Comparison of ENCODE assay signal across 8 mouse cellular contexts in genomic region chr2:32846101-32846804, GRCm38 (mm10). TPM values are rescaled to one million over a fixed set of nuclear protein-coding genes. Genes with fewer than 3 reads are reported as not detected.
DNase-seq lines count a peak whose midpoint lies in the region; ATAC-seq lines count a peak whose summit lies in the region.

No protein-coding gene starts in this region.

- H3K27me3 ChIP-seq in forebrain, embryonic 13.5 days = 0 out of 2 replicates have a peak, but pooled peaks cover 4% of the 10 kb centered on the region
- no peaks in the 10 kb centered on the region for H3K27me3 ChIP-seq in neural tube, embryonic 14.5 days (ENCODE audit: control insufficient read depth, insufficient read depth, low read length)

- H3K4me1 ChIP-seq in forebrain, embryonic 13.5 days = peaks cover 16% of the 10 kb centered on the region
- peaks cover 6% of the 10 kb centered on the region; the same call in 1 of the 2 replicates for H3K4me1 ChIP-seq in neural tube, embryonic 14.5 days (ENCODE audit: control insufficient read depth, insufficient read depth, low read length)

- ATAC-seq in cerebellum, adult (ENCODE audit: insufficient number of reproducible peaks, low FRiP score, low TSS enrichment) = peak; percentile 70
- peak; percentile 62 for ATAC-seq in forebrain, embryonic 13.5 days
- peak; percentile 57 for ATAC-seq in neural tube, embryonic 14.5 days (ENCODE audit: low read depth)

- WGBS in forebrain, embryonic 13.5 days = under 1% methylated on average over 28 of the region's 33 CpGs
- under 1% methylated on average over 33 of the region's 33 CpGs for WGBS in neural tube, embryonic 14.5 days

- H3K4me3 ChIP-seq in forebrain, embryonic 13.5 days = peak overlapping the region; percentile 85
- peak overlapping the region; percentile 86 for H3K4me3 ChIP-seq in neural tube, embryonic 14.5 days (ENCODE audit: low read depth, low read length)

- H3K9ac ChIP-seq in forebrain, embryonic 13.5 days = peak overlapping the region; percentile 86
- peak overlapping the region; percentile 92 for H3K9ac ChIP-seq in neural tube, embryonic 14.5 days (replicated peaks; ENCODE audit: low read depth, low read length)

- peak; percentile 34 for DNase-seq in MEL-GATA-1-ER (ENCODE audit: extremely low read depth, low read depth)
- peak; percentile 80 to 82 for DNase-seq in heart, postnatal 10 days
- DNase-seq in kidney, postnatal 36 days = peak; percentile 44 to 66
- peak; percentile 55 to 71 for DNase-seq in lung, adult 18-20 months
- peak; percentile 23 to 41 for DNase-seq in thymus, postnatal 36 days

- intact Hi-C loops in heart, postnatal 10 days (cut with DNase I) = no loop called here

- H3K27ac ChIP-seq in forebrain, embryonic 13.5 days = peak overlapping the region; percentile 89
- H3K27ac ChIP-seq in neural tube, embryonic 14.5 days (ENCODE audit: low read depth, low read length) = peak overlapping the region; percentile 91

- peak overlapping the region; percentile 94 for H3K4me2 ChIP-seq in forebrain, embryonic 13.5 days
- H3K4me2 ChIP-seq in neural tube, embryonic 14.5 days (ENCODE audit: low read depth, low read length) = peak overlapping the region; percentile 69

- no peaks in the 10 kb centered on the region for H3K9me3 ChIP-seq in forebrain, embryonic 13.5 days (replicated peaks)
- no peaks in the 10 kb centered on the region for H3K9me3 ChIP-seq in neural tube, embryonic 14.5 days (ENCODE audit: control insufficient read depth, low read length)

- peaks cover 2% of the 10 kb centered on the region; the same call in 1 of the 2 replicates for H3K36me3 ChIP-seq in forebrain, embryonic 13.5 days (ENCODE audit: poor library complexity, severe bottlenecking)
- H3K36me3 ChIP-seq in neural tube, embryonic 14.5 days (ENCODE audit: control insufficient read depth, insufficient read depth, low read length) = no peaks in the 10 kb centered on the region; the same call in 1 of the 2 replicates

RNA-seq across cellular contexts. Expression of gene Stxbp1, which starts 0.8 kb away (rescaled TPM):
- 97.5 and 109 TPM in 2 replicates for polyA plus RNA-seq in forebrain, embryonic 13.5 days (2015; fragmentation: Nextera tagmentation; extraction: Ambion mirVana)
- total RNA-seq in heart, postnatal 10 days (2021) = 10 to 100 TPM; 25.4 to 25.7 TPM
- 290 and 312 TPM in 2 replicates for polyA plus RNA-seq in neural tube, embryonic 14.5 days (2014; fragmentation: Nextera tagmentation; extraction: Ambion mirVana)

RNA-seq across cellular contexts. Expression of gene Fam129b, which starts 29.7 kb away (rescaled TPM):
- polyA plus RNA-seq in forebrain, embryonic 13.5 days (2015; fragmentation: Nextera tagmentation; extraction: Ambion mirVana) = 21.1 and 23.7 TPM in 2 replicates
- total RNA-seq in heart, postnatal 10 days (2021) = 10 to 100 TPM; 40.4 to 46.2 TPM
- polyA plus RNA-seq in neural tube, embryonic 14.5 days (2014; fragmentation: Nextera tagmentation; extraction: Ambion mirVana) = 11.8 and 18.3 TPM in 2 replicates

Comparison
In these comparisons a context has a peak if more than half of its experiments do, and no peak if none do; other contexts are left out.
1. Peak in every context shown above with its lines: DNase-seq, ATAC-seq, H3K4me3 ChIP-seq and H3K27ac ChIP-seq.